Mouse (Mus musculus) thymus, adult 2 months (tissue): ENCODE results near the gene Calm3. TPM values are rescaled to one million over a fixed set of nuclear protein-coding genes. Genes with fewer than 3 reads are reported as not detected.
"Not testable (repeated sequence)": the region's sequence is repeated elsewhere in the genome, so short reads cannot be mapped to it uniquely, and the experiment has no call there.

ENCODE experiments used
- DNase-seq: peaks from one replicate; pipeline ENCODE4 v3.0.0; 2021
- H3K27ac ChIP-seq: fragments of 200-500 bp; 2 replicates; pipeline ENCODE4 v1.5.1; 2012; ENCODE audit warnings: low read length, control low read depth; ENCODE audit not compliant: control insufficient read depth, insufficient read depth
- H3K27me3 ChIP-seq: fragments of 200-500 bp; 2 replicates; pipeline ENCODE4 v1.6.1; 2012; ENCODE audit warnings: mild to moderate bottlenecking, low read length, moderate library complexity, mixed read lengths; ENCODE audit not compliant: control insufficient read depth, insufficient read depth
- H3K36me3 ChIP-seq: fragments of 200-500 bp; 2 replicates; pipeline ENCODE4 v1.6.1; 2012; ENCODE audit warnings: mild to moderate bottlenecking, low read length, moderate library complexity; ENCODE audit not compliant: control insufficient read depth, insufficient read depth
- H3K4me1 ChIP-seq: fragments of 200-500 bp; replicated peaks from 2 replicates; pipeline ENCODE4 v1.6.1; 2012; ENCODE audit warnings: low read length; ENCODE audit not compliant: control insufficient read depth, insufficient read depth
- H3K4me3 ChIP-seq: fragments of 200-500 bp; 2 replicates; pipeline ENCODE4 v1.5.1; 2012; ENCODE audit warnings: mild to moderate bottlenecking, low read length, control low read depth, moderate library complexity; ENCODE audit not compliant: control insufficient read depth, insufficient read depth
- CTCF ChIP-seq: fragments of 200-500 bp; IDR thresholded peaks from 2 replicates; pipeline ENCODE4 v1.5.1; 2012; ENCODE audit warnings: mild to moderate bottlenecking, control low read depth, low read length, moderate library complexity, borderline replicate concordance; ENCODE audit not compliant: control insufficient read depth, poor library complexity, insufficient read depth; ENCODE audit errors: extremely low read depth
- POLR2A ChIP-seq: fragments of 200-500 bp; IDR thresholded peaks from 2 replicates; pipeline ENCODE4 v1.6.1; 2012; ENCODE audit warnings: mild to moderate bottlenecking, low read length, control low read depth, moderate library complexity; ENCODE audit not compliant: control insufficient read depth, poor library complexity, insufficient read depth; ENCODE audit errors: extremely low read depth
- WGBS: fragments of 180-500 bp; shearing (Covaris S2); methylation state at CpG from one replicate; pipeline ENCODE4 v1.1.7; 2018; 5-methylcytosine and 5-hydroxymethylcytosine counted together
- polyA plus RNA-seq: library from polyadenylated mRNA; depleted of rRNA; stranded (reverse); fragments of >200 nt; gene quantifications from 2 replicates; pipeline ENCODE4 v1.2.3, GENCODE M21; 2012

Gene Calm3
- polyA plus RNA-seq, 1 experiment: 398 TPM

DNA sequence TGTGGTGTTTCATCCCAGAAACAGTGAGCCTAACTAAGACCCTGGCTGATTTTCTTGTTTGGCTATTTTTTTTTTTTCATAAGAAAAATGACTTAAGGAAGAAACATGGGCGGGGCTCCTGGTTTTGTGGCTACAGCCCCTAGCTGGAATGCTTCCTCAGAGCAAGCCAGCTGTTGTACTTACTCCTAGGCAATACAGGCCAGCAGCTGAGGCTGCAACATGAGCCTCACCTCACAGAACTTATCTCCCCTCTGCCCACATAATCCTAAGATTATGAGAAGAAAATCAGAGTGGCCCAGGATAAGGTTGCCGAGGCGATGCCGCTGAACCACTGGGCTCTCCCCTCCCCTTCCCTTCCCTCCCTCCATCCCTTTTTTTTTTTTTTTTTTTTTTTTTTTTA lies 31.8 kb upstream of the Calm3 start:
- 64% methylated on average over 4 of the region's 4 CpGs for WGBS

GRCm38 (mm10) chr7:16953776-16954175 lies 29.9 kb upstream of the Calm3 start:
- not testable (repeated sequence) for H3K27me3 ChIP-seq, DNase-seq, H3K36me3 ChIP-seq, H3K4me3 ChIP-seq, H3K4me1 ChIP-seq, H3K27ac ChIP-seq
- WGBS: 93% methylated on average over 2 of the region's 2 CpGs

More for the DNA sequence above, 31.8 kb upstream of the Calm3 start:
- Histone ChIP-seq H3K4me3 (no peak overlapping the region), H3K27ac (no peak overlapping the region), H3K4me1 (peaks cover 2% of the 10 kb centered on the region; the same call in 1 of the 2 replicates), H3K36me3 (no peaks in the 10 kb centered on the region), H3K27me3 (no peaks in the 10 kb centered on the region)
- no peak for TF ChIP-seq POLR2A
- no peak for TF ChIP-seq CTCF
- no peak for DNase-seq

DNA sequence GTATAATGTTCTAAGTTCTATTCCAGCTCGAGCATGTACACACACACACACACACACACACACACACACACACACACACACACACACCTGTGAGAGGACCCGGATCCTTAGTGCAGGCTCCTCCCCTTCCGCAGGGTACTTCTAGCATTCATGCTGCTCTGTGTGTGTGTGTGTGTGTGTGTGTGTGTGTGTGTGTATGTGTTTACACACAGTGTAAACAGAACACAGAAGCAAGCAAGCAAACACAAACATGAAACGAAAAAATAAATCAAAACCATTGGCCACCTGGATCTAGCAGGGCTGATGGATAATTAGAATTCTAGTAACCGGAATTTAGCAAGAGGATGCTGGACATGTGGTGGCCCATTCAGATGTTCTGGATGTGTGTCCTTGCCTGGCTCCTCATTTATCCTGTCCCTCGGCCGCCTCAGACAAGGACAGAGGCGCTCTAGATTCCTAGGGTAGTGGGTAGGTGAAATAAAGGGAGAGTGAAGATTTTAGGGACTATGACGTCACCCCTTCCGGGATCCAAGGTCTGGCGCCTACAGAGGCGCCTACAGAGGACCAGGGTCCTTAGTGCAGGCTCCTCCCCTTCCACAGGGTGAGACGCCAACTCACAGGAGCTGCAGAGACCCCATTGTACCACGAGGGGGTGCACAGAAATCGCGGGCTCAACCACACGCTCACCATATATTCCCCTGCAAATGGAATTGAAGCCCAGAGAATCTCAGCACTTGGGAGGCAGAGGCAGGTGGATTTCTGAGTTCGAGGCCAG lies 27.1 kb upstream of the Calm3 start:
- Histone ChIP-seq H3K4me3 (no peak overlapping the region), H3K36me3 (no peaks in the 10 kb centered on the region), H3K4me1 (peaks cover 15% of the 10 kb centered on the region), H3K27ac (no peak overlapping the region), H3K27me3 (peaks cover 9% of the 10 kb centered on the region; the same call in 1 of the 2 replicates)
- 25% methylated on average over 18 of the region's 18 CpGs for WGBS
- TF ChIP-seq CTCF (peak; percentile 89), POLR2A (no peak)
- DNase-seq: peak; percentile 86

DNA sequence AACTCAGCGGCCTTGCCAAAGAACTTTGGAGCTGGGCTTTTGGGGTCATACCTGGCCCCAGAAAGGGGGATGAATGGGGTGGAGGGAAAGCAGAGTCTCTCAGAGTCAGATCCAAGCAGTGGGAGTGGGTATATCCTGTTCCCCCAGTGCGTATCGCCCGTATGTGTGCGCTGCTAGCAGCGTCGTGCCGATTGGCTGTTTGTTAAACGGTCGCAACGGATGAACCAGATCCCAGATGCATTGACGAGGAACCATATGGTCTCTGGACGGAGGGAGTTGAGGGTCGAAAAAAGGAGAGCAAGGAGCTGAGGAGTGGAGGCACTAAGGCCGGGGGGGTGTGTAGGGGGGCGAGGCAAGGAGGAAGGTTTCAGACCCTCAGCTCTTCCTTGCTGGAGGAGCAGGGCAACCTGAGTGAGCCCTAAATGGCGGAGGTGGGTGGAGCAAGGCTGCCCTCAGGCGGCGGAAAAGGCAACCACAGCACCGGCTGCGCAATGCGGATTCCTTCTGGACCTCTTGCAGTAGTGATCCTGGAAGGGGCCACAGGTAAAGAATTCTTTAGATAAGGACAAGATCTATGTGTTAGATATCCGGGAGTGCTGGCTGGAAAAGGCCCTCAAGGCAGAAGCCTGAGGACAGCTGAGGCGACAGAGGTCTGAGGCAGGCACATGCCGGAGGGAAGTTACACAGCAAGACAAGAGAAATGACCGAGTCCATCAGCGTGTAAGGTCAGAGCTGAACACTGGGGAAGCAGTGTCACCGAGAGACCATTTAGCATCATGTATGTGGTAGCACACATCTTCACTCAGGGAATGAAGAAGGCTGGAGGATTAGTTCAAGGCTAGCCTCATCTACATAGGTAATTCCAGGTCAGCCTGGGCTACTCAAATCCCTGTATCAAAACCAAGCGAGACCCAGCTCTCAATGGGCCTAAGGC lies 26.3 kb upstream of the Calm3 start:
- peaks cover 24% of the 10 kb centered on the region for H3K4me1 ChIP-seq
- WGBS: 11% methylated on average over 29 of the region's 29 CpGs

DNA sequence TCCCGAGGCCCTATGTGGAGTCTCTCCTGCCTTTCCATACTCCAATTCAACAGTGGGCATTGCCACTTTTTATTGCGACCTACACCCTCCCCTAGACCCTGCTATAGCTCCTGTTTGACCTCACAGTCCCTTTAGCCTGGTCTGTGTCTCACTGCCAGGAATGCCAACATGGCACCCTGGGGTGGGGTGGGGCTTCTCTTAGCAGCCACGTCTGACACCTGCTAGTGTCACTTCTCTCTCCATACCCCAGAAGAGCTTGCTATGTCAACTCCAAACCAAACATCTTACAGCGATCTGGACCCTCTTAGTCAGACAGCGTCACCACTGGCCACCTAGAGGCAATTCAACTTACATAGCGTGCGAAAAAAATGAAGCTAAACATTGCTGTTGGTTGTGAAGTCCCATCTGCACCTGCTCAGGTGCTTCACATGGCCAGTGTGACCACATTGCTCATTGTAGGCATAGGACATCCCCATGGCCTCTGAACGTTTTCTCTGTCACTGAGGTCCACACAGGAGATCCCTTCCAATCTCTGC lies 25.1 kb upstream of the Calm3 start:
- no peak overlapping the region for H3K4me3 ChIP-seq
- H3K27ac ChIP-seq: no peak overlapping the region
- 88% methylated on average over 8 of the region's 8 CpGs for WGBS
- H3K36me3 ChIP-seq: no peaks in the 10 kb centered on the region
- H3K4me1 ChIP-seq: peaks cover 34% of the 10 kb centered on the region
- DNase-seq: no peak
- H3K27me3 ChIP-seq: peaks cover 20% of the 10 kb centered on the region; the same call in 1 of the 2 replicates
- no peak for TF ChIP-seq POLR2A
- no peak for TF ChIP-seq CTCF

More for the DNA sequence above, 26.3 kb upstream of the Calm3 start:
- Histone ChIP-seq H3K36me3 (no peaks in the 10 kb centered on the region), H3K4me3 (peak overlapping the region; percentile 42), H3K27me3 (peaks cover 17% of the 10 kb centered on the region; the same call in 1 of the 2 replicates), H3K27ac (no peak overlapping the region)
- TF ChIP-seq CTCF: peak; percentile 91
- peak; percentile 24; the same call in 1 of the 2 replicates for TF ChIP-seq POLR2A
- peak; percentile 83 for DNase-seq

GRCm38 (mm10) chr7:16947959-16948361 lies 24.0 kb upstream of the Calm3 start:
- Histone ChIP-seq H3K4me3 (no peak overlapping the region), H3K27me3 (peaks cover 20% of the 10 kb centered on the region; the same call in 1 of the 2 replicates), H3K36me3 (no peaks in the 10 kb centered on the region), H3K4me1 (peaks cover 40% of the 10 kb centered on the region), H3K27ac (no peak overlapping the region)
- no peak for DNase-seq
- 35% methylated on average over 4 of the region's 4 CpGs for WGBS
- TF ChIP-seq CTCF (no peak), POLR2A (no peak)
